Mouse (Mus musculus): ENCODE data around the gene Efcab2.
"Not testable (repeated sequence)": the region's sequence is repeated elsewhere in the genome, so short reads cannot be mapped to it uniquely, and the experiment has no call there.

Efcab2 gene

DNA sequence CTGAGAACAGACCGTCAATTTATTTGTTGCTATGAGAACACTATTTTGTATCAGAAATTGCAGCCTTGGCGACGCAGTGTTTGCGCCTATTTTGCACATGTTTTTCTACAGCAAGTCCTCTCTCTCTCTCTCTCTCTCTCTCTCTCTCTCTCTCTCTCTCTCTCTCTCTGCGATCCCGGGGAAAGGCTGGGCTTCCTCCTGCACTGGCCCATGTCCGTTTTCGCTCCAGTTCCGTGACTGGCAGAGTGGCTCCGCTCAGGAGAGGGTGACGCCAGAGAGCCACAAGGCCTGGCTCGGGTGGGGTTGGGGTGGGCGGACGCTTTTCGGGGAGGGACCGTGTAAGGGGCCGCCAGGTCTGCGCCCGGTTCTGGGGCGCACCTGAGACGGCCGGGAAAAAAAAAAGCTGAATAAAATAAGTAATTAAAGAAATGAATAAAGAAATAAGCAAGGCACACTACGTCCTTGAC lies 407 bp upstream of the Efcab2 start:
- DNase-seq (ENCODE audit: low spot score): peak; percentile 54

DNA sequence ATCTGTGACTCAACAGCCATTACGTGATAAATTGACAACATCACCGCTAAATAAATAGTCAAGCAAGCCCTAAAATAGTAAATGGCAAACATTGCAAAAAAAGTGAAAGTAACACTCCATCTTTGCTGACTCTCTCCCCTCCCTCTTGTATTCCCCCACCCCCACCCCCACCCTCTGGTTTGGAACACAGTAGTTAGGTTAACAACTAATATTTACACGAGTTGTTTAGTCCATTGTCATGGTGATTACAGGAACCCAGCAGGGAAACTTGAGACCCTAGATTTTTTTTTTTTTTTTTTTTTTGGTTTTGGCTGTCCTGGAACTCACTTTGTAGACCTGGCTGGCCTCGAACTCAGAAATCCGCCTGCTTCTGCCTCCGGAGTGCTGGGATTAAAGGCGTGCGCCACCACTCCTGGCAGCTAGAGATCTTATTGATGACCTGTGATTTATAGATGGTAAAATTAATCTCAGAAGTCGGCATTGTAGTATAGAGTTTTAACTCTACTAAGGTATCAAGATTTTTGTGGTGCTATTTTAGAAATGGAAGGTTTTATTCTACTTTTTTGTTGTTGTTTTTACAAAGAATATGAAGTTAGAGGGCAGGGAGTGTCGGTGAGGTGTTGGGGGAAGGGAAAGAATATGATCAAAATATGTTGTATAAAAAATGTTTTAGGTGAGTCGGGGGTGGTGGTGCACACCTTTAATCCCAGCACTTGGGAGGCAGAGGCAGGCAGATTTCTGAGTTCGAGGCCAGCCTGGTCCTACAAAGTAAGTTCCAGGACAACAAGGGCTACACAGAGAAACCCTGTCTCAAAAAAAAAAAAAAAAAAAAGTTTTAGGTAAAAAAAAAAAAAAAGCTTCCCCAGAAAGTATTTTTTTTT lies 1.1 kb downstream of the Efcab2 start:
- no peak for DNase-seq (ENCODE audit: low spot score)

DNA sequence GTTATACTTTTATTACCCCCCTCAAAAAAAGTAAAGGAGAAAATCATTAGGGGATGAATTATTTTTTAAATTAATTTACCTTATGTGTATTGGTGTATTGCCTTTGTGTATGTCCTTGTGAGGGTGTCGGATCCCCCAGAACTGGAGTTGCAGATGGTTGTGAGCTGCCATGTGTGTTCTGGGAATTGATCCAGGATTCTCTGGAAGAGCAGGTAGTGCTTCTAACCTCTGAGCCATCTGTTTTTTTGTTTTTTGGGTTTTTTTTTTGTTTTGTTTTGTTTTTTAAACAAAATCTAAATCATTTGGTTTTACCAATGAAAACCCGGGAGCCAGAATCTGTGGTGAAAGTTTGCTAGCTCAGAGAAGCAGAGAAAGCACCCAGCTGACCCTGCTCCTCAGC lies 1.8 kb downstream of the Efcab2 start:
- no peak for DNase-seq (ENCODE audit: low spot score)

DNA sequence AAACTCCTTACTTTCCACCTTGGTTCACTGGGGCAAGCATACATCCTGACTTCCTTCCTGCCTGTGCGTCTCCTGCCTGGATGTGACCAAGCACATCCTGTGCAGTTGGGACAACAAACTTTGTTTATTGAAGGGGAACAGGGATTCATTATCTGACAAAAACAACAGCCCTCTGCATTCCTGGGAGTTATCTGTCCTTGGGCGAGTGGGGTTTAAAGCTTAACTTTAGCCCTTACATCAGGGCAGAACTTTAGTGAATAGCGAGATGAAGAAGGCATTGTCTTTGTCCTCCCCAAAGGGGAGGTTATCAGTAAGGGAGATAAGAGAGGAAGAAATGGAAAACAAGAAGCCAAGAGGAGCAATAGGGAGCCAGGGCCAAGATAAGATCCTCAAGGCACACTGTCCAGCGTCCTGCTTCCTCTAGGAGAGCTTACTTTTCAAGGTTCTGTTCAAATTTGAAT lies 3.0 kb downstream of the Efcab2 start:
- DNase-seq (ENCODE audit: low spot score): no peak

DNA sequence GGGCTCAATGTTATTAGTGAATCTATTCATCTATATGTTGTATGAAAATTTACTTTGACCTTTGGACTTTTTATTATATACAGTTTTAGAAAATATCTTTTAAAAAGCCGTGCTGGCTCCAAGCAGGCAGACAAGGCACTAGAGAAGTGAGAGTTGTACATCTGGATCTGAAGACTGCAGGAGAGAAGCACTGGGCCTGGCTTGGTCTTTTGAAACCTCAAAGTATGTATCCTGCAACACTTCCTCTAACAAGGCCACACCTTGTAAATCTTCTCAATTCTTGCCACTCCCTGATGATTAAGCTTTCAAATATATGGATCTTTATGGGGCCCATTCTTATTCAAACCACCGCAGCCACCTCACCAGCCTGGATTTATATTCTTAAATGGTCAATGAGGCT lies 7.5 kb downstream of the Efcab2 start:
- not testable (repeated sequence) for DNase-seq (ENCODE audit: low spot score)

DNA sequence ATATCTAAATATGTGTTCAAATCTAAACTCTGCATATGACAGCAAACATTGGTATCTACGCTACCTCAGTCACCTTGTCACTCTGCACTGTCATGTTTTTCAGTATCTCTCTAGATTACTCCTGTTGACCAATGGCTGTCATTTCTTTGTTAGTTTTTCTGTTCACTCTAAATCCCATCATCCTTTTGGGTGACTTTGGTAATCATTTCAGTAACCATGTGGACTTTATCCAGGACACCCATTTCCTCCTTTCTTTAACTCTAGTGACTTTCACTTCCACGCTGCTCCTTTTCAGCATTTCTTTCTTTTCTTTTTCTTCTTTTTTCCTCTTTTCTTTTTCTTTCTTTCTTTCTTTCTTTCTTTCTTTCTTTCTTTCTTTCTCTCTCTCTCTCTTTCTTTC lies 13.7 kb downstream of the Efcab2 start:
- DNase-seq (ENCODE audit: low spot score): no peak

DNA sequence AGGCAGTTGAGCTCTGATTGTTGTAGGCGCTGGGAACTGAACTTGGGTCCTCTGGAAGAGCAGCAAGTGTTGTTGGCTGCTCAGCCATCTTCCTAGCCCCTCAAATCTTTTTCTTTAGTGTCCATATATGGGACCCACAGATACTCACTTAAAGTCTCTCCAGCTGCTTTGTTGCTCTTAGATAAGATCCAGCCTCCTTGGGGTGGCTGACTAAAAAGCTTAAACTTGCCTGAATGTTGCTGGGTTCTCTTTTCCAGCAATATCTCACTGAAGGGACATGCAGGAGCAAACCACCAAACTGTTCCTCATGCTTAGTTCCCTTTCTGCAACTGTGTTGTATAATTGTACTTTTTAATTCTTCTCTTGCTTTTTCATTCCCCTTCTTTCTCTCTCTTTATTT lies 17.8 kb downstream of the Efcab2 start:
- no peak for DNase-seq (ENCODE audit: low spot score)

DNA sequence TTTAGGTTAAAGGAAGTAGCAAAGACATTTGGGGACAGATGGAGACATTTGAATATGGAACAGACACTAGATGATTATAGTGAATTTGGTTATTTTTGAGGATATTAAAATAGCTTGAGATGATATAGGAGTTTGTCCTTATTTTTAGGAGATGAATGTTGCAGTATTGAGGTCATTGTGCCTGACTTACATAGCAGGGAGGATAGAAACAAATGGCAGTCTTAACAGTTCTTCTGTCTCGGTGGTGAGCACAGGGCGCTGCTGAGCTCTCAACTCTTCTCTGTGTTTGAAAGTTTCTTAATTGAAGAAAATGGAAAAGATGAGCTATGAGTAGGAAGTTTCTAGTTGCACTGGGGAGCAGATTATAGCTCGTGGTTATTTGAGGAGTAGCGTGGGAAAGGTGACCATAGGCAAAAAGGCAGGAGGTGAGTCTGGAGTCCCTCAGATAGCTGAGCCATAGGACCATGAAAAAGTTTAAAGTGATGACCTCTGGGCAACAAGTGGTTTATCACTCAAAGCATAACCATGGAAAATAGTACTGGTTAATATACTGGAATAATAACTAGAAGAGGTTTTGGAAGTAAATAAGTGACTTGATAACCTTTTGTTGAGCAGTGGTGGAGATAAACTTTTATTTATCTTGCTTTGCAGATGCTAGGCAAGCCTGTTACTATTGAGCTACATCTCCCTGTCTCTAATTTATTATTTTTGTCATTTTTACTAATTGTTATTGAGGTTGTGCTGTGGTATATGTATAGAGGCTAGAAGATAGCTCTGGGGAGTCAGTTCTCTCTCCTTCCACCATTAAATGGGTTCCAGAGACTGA lies 25.9 kb downstream of the Efcab2 start:
- no peak for DNase-seq (ENCODE audit: low spot score)

DNA sequence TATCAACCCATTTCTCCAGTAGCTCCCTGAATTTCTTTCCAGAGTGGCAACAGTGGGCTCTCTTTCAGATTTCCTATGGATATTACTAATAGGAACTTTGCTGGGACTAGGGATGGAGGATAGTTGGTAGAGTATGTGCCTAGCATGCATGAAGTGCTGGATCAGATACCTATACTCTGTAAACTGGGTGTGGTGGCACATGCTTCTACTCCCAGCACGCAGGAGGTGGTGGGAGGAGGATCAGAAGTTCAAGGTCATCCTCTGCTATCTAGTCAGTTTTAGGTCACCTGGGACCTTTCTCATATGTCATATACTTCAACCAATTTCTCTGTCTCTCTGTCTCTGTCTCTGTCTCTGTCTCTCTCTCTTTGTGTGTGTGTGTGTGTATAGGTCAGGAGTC lies 27.7 kb downstream of the Efcab2 start:
- DNase-seq (ENCODE audit: low spot score): no peak

DNA sequence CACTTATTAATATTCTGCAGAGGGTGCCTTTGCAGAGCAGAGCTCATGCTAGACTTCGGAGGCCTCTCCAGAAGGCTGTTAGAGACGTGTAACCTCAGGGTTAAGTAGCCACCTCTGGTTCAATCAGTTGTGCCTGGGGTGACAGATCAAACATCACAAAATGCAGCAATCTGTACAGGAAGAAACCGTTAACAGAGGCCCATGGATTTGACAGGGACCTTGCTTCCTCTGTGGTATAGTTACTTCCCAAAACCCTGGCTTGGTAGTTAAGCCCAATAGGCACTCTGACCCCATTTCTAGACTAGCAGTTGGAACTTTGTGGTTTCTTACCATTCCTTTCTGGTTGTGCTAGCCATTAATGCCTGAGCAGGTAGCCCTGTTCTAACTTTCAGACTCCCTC lies 38.5 kb downstream of the Efcab2 start:
- DNase-seq (ENCODE audit: low spot score): no peak

DNA sequence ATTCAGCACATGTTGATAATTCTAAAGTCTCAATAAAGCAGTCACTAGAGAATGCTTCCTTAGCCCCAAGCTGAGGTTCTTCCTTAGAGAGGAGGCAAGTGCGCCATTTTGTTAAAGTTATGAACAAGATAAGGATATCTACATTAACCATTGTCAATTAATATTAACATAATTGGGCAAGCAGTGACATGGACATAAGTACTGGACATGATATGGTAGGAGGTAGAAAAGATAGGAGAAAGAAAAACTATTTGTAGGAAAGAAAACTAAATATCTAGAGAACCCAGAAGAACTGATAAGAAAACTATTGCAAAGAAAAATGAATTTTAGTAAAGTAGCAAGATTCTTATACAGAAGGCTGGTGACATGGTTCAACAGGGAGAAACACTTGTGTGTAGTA lies 41.2 kb downstream of the Efcab2 start:
- no peak for DNase-seq (ENCODE audit: low spot score)

DNA sequence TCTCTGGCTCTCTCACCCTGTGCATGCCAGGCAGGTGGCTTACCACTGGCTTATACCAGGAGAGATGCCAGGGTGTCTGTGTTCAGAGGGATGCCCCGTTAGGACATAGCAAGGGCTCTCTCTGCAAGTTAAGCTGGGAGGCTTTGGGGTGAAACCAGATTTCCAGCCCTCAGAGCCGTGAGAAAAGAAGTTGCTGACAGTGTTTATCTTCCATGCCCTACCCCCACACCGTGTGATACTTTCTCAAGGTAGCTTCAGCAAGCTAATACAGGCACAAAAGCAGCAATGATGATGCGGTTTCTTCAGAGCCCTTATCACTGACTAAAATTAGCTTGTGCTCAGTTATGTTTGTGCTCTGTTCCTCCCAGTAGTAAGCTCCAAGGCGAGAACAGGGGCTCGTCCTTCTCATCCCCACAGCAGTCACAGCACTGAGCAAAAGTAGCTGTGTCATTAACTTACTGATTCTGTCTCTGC lies 42.4 kb downstream of the Efcab2 start:
- no peak for DNase-seq (ENCODE audit: low spot score)

DNA sequence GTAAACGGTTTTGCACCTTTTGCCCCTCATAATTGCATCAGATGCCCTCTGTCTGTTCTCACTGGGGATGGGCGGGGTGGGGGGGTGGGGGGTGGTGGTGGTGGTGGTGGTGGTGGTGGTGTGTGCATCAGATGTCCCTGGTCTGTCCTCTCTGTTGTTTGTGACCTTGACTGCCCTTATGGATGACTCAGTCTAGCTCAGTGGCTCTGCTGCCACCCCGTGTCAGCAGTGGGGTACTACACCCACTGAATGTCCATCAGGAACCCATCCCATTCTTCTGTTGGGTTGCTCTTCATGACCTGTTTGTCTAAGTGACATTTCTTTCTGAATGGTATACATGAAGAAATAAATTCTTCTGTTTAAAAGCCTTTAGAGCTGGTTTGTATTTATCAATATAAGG lies 43.3 kb downstream of the Efcab2 start:
- peak; percentile 65 for DNase-seq (ENCODE audit: low spot score)

DNA sequence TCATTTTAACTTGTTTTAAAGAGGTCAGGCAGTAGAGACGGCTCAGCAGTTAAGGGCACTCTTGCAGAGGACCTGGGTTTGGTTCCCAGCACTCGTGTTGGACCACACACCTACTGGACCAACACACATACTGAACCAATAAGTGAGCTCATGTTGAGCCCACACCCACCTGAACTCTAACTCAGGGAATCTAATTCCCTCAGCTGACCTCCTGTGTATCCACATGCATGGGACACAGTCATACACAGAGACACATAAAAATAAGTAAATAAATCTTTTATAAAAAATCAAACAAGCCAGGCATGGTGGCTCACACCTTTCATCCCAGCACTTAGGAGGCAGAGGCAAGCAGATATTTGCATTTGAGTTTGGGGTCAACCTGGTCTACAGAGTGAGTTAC lies 44.0 kb downstream of the Efcab2 start:
- no peak for DNase-seq (ENCODE audit: low spot score)

DNA sequence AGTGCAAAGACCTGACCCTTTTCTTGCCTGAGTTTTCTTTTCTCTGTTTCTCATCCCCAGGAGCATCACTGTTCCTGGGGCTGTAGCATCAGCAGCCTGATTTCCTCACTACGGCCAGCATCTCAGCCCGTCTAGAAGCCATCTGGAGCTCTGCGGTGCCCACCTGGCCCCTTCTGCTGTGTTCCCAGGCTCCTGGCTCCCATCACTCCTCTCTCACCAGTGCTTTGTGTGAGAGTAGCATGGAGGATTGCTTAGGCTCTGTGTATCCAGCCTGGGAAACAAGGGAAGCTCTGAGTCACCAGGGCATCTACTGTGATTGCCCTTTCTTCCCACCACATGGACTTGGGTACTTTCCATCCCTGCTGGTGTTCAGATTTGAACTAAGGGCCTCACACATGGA lies 48.2 kb downstream of the Efcab2 start:
- DNase-seq (ENCODE audit: low spot score): no peak

DNA sequence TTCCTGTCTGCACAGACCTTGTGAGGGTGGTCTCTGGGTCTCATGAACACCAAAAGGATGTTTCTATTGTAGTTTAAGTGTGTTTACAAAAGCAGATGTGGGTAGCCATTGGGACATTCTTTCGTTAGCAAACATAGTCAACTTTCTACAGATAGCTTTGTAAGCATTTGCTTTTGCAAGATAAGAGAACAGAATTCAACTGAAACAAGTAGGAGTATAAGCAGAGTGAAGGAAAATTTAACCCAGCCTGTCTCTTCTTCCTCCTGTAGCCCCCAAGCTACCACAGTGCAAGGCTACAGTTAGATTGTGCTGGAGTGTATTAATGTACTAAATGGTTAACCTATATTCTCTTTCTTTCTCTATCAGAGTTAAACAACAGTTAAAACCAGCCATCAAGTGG lies 49.2 kb downstream of the Efcab2 start:
- DNase-seq (ENCODE audit: low spot score): no peak

DNA sequence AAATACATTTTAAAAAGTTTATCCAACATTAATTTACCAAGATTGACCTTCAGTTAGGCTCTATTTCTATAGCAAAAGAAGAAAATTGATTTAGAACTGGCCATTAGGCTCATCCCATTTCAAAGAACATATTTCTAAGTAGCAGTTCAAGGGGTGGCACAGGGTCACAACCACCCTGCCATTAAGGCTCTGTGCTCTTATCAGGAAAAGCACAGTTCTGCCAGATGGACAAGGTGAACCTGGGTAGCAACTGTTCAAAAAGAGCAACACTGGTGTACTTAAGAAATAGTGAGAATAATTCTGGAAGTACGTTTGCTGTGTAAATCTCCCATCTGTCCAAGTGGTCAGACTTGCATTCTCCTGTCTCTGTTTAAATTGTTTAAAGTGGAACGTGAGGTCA lies 52.1 kb downstream of the Efcab2 start:
- DNase-seq (ENCODE audit: low spot score): no peak

DNA sequence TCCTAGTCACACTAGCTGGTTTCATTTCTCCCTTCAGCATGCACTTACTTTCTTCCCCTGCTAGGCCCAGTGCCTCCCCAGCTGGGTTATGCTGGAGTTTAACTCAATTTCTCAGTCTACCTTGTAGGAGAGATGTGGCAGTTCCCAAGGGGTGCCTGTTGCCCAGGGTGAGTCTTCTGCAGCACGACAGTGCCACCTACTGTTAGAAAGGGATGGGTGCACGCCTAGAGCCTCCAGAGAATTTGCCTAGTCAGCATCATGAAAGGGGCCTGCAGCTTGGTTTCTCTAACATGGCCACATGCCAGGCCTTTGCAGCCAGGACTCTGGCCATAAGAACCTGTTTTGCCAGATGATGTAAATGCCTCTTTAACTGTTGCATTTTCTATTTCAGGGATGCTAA lies 57.8 kb downstream of the Efcab2 start:
- peak; percentile 71 for DNase-seq (ENCODE audit: low spot score)

DNA sequence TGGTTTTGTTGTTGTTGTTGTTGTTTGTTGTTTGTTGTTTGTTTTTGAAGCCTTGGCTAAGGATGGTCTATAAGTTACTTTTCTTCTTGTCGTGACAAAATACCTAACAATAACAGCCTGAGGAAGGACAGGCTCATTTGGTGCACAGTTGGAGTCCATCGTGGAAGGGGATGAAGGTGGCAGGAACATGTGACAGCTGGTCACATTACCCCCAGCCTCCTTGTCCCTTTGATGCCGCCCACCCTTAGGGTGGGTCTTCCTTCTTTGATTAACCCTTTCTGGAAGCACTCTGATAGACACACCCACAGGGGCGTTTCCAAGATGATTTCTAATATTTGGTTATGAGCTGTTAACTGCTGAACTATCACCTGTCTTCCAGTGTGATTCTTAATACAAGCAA lies 58.3 kb downstream of the Efcab2 start:
- DNase-seq (ENCODE audit: low spot score): no peak

DNA sequence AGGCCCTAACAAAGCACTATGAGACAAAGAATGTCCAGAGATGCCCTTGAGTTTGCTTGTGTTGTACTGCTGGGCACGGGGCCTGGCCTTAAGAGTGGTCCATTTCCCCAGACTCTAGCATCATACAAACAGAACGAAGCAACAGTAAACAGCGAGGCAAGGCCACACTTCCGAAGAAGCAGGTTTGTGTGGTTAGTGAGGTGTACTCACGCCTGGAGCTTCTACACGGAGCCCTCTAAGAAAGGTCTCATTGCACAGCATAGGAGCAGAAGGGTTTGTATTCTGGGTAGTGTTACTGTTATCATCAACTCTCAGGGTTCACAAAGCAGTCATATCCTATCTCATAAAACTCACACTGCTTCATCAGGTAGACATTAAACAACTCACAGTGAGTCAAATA lies 61.7 kb downstream of the Efcab2 start:
- no peak for DNase-seq (ENCODE audit: low spot score)

DNA sequence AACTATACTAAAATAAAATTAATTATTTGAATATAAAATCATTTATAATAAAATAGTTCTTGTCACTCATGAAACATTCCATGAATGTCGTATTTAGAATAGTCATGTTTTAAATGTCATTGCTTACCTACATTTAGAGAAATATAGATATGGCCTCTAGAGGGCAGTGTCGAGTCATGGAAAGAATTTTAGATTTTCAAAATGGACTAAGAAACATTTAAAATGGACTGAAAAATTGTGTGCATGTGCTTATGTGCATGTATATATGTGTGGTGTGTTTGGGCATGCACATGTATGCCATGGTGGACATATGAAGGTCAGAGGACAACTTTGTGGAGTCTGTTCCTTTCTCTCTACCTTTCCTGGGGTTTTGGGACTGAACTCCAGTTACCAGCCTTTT lies 62.4 kb downstream of the Efcab2 start:
- DNase-seq (ENCODE audit: low spot score): no peak

DNA sequence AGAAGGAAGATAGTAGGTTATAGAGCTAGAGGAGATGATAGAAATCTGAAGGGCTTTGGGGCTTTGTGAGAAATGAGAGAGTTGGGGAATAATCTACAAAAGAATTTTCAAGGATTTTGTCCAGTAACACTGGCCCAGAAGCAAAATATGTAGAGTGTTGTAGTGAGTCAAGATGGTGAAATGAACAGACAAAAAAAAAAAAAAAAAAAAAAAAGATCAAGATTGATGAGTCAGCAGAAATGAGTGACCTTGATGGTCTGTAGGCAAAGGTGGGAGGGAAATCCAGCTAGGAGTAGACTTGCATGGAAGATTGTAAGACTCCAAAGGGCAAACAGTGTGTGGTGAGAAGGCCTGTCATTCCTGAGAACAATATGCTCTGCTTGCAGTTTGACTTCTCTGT lies 78.0 kb downstream of the Efcab2 start:
- no peak for DNase-seq (ENCODE audit: low spot score)

Measured in urinary bladder, postnatal 25 days (tissue).